Mouse (Mus musculus): ENCODE data around the gene Mefv.
"Not testable (repeated sequence)": the region's sequence is repeated elsewhere in the genome, so short reads cannot be mapped to it uniquely, and the experiment has no call there.

Mefv gene

DNA sequence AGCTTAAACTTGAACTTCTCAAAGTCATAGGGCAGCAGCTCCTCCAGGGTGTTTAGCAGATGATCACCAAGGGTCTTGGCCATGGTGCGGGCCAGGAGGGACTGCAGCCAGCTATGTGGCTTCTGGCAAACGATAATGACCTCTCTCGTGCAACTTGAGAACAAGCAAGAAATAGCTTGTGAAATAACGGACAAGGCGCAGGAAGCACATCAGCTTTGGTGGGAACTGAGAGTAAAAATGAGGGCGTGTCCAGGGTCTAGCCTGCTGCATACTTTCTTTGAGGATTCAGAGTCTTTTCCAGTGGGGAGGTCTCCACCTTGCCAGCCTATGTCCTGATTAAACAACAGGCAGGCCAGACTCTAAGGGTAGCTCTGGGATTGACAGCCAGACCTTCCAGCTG, at the start of gene Mefv:
Gene Mefv (minus strand): TSS at position 118 of the 400 bp plus-strand sequence.
- no peak for DNase-seq (ENCODE audit: low spot score in 2 of 2)

DNA sequence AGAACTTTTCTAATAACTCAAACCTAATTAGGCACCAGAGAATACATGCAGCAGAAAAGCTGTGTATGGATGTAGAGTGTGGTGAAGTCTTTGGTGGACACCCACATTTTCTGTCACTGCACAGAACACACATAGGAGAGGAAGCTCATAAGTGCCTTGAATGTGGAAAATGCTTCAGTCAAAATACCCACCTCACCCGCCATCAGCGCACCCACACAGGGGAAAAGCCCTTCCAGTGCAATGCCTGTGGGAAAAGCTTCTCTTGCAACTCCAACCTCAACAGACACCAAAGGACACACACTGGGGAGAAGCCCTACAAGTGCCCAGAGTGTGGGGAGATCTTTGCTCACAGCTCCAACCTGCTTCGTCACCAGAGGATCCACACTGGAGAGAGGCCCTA, 31.1 kb upstream of the Mefv start:
- no peak for DNase-seq (ENCODE audit: low spot score in 2 of 2)

DNA sequence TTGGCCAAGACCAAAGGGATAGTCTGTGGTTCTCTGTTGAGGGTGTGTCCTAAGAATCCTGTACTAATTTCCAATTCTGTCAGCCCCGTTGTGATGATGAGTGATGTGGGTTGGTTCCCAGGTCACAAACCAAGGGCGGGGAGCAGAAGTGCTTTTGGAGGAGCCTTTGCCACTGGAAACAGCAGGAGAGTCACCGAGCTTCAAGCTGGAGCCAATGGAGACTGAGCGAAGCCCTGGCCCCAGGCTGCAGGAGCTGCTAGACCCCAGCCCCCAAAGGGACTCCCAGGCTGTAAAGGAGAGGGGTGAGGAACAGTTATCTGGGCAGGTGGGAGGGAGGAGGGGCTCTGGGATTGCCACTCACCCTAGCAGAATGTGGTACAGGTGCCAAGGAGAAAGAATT, 27.8 kb upstream of the Mefv start:
- DNase-seq (ENCODE audit: low spot score in 2 of 2): no peak

DNA sequence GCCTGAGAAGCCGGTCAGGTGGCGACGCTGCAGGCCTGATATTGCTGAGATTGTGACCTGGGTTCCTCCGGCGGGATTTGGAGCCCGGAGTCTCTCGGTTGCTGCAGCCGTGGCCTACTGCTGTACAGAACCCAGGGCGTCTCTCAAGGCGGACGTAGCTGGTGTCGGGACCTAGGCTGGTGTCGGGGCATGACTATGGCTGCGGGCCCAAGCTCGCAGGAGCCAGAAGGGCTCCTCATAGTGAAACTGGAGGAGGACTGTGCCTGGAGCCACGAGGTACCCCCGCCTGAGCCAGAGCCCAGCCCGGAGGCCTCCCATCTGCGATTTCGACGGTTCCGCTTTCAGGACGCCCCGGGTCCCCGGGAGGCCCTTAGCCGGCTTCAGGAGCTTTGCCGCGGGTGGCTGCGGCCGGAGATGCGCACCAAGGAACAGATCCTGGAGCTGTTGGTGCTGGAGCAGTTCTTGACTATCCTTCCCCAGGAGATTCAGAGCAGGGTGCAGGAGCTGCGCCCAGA, 26.3 kb upstream of the Mefv start:
- DNase-seq (ENCODE audit: low spot score in 2 of 2): no peak

DNA sequence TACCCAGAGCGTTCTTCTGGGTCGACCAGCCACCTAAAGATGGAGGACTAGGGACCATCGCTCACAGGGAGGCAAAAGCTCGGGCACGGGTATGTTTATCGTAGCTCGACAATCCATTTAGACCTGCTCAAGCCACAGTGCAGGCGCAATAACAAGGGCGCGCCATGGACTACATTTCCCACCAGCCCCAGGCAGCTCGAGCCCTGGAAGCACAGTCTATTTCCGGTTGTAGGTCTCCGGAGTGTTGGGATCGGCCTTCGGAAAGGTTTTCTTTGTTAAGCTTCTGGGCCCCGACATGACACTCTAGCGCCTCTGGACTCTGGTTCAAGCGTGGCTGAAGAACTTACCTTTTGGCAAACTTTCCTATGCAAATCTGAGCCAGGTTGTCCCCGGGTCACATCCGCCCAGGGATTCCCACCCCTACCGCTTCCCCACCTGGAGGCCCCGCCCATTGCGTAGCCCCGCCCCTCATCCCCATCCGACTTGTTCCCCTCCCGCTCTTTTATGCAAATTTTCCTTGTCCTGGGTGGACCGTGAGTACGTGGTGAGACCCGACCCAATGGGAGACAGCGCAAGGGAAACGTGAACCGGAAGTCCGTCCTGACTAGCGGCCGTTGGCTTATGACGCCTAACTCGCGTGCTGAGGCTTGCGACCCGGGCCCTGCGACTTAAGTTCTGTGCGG, 25.7 kb upstream of the Mefv start, which contains the start of gene Zfp263:
Gene Zfp263 (plus strand): TSS at position 591 of the 683 bp plus-strand sequence.
- DNase-seq (ENCODE audit: low spot score in 2 of 2): peak; percentile 93 to 94

DNA sequence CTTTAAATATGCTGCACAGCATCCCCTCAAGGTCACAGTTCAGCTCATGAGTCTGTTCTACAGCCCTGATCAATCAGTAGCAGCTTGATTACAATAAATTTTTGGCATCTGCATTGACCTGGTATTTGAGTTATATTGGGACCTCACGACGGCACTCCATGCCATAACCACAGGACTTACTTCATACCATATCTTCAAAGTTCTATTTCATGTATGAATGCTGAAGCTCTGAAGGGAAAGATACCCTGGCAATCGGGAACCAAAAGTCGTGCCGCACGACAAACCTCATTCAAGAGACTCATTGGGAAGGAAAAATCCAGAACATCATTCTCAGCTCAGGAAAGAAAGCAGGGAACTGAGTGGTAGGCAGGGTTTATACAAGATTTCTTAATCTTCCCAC, 24.6 kb upstream of the Mefv start:
- no peak for DNase-seq (ENCODE audit: low spot score in 2 of 2)

DNA sequence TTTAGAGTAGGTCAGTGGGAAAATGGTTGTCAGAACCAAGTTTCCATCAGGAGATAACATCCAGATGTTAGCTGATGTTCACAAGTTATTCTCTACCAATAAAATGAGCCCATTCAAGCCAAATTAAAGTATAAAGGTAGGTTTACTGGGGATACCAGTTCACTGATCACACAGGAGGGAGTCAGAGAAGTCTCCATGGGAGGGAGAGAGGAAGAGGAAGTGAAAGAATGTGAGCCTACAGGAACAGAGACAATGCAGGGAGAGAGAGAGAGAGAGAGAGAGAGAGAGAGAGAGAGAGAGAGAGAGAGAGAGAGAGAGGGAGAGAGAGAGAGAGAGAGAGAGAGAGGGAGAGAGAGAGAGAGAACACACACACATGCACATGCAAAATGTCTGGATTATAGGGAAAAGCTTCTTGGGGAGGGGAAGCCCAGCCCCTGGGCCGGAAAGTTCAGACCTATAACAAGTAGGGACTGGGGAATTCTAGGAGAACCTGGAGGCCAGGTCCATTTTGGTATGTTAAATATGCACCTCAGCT, 15.4 kb upstream of the Mefv start:
- no peak for DNase-seq (ENCODE audit: low spot score in 2 of 2)

DNA sequence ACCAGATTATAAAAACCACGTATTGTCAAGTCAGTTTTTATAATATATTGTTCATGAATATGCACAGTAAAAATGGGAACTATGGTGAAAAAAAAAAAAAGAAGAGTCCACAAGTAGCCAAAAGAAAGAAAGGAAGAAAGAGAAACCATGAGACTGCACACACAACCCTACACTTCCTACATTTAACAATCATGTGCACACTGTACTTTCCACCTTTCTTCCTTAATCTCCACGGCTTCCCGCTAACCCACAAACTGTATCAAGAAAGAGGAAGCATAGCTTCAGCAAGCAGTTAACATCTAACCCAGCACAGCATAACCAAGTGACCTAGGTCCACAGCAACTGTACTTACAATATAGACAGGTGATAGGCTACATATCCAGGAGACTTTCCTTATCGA, 14.7 kb upstream of the Mefv start:
- DNase-seq (ENCODE audit: low spot score in 2 of 2): no peak

DNA sequence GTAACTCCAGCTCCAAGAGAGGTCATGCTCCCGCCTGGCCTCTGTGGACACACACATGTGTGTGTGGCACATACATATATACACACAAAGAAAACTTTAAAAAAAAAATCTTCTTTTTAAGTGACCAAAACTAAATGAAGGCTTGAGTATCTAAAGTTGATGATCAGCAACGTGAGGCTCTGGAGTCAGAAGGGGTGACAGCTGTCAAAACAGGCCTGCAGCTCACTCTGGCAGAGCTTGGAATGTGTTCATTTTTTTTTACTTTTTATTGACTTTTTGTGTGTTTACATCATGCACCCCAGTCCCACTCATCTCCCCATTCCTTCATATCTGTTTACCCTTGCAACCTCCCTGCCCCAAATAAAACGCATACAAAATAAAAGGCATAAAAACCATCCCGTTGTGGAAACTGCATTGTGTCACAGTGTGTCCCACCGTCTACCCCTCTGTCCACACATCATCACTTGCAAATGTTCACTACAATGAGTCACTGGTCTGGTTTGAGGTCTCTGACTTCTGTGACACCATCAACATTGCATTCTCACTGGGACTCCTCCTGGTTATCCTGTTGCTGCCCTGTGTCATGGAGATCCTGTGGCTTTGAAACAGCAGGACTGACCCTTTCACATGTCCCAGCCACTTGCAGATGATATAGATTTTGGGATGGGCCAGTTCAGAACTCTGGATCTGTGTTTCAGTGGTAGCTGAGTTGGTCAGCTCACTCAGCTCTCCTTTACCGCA, 10.3 kb upstream of the Mefv start:
- DNase-seq (ENCODE audit: low spot score in 2 of 2): no peak

DNA sequence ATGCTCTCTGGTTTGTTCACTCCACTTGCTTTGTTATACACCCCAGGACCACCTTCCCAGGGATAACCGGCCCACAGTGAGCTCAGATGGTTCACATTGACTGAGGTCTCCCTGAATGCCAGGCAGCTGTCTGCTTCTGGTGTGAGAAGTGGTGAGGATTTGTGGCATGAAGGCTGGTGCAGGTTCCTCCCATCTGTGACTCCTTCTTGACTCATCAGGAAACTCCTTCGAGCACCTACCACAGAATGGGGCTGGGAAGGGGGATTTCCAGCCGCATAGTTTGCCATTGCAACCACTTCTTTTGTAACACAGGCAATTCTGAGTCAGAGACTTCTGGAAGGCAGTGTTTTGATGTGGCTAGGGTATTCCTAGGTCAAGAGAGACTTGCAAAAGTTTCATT, 5.3 kb upstream of the Mefv start:
- DNase-seq (ENCODE audit: low spot score in 2 of 2): no peak

DNA sequence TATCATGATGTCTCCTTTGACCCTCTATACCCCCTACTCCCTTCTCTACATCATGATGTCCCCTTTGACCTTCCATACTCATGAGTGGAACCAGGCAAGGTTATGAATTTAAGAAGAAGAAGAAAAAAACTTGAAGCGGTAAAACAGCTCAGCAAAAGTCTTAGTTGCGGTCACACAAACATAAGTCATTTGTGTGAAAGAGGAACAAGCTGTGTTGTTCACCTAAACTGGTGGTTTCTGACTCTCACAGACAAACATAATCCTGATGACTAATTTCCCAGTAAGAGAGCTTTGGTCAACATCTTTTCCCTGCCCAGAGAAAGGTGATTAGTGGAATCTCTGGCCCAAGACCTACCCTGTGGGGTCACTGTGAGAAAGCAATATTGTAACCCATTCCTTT, 3.2 kb downstream of the Mefv start:
- no peak for DNase-seq (ENCODE audit: low spot score in 2 of 2)

DNA sequence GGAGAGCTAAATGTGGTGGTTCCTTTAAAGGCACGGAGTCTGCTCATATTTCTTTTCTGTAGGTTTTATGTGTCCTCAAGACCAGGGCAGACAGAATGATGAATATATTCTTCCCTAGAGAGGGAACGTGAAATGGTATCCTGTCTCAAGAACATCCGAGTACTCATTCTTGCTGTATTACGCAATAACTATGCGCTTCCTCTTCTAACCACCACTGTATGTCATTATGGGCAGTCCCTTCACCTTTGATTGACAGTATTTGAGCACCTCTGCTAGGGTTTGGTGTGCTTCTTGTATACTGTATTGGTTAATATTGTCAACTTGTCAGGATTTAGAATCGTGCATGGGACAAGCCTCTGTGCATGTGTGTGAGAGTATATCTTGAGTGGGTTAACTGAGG, 11.2 kb downstream of the Mefv start:
- no peak for DNase-seq (ENCODE audit: low spot score in 2 of 2)

DNA sequence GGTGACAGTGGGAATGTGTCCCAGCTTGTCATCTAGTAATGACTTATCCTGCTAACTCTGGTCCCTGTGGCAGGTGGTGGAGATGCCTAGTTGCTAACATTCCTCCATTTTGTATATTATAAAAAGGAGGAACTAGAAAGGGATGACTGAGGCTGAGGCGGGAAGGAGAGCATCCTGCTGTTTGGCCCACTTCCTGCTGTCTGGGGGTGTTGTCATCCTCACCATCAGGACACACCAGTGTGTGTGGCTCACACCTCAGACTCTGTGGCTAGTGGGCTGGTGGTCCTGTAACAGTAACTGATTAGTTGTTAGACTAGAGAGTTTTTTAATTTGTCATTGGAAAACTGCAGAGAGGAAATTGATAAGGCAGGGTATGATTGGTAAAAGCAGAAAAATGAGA, 17.0 kb downstream of the Mefv start:
- no peak for DNase-seq (ENCODE audit: low spot score in 2 of 2)

DNA sequence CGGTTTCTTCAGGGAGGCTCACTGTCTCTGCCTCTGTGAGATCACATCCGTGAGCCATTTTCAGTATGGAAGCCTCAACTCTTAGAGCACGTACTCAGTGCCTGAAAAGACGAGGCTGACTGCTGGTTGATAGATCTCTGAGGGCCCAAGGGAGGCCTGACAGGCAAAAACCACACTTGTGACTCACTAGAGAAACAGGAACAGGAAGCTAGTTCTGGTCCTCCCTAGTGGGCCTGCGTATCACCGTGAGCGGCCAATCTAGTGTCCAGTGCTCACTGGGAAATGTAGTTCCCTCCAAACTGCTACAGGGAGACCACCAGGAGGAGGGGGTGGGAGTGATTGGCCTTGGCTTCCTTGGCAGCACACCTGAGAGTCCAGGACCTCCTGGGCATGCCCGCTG, 18.6 kb downstream of the Mefv start:
- DNase-seq (ENCODE audit: low spot score in 2 of 2): no peak

DNA sequence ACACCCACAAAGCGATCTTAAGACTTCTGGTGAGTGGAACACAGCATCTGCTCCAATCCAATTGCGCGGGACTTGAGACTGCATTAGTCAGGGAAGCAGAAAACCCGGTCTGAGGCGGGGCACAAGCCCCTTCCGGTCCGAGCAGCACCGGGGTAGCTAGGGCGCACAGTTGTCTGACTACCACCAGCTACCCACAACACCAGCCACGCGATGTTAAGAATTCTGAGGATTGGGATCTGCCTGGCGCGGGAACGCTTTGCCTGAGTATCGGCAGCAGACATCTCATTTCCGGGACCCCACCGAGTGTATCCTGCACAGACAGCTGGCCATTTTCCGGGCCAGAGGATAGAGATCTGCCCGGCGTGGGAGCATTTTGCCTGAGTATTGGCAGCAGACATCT, 28.3 kb downstream of the Mefv start:
- DNase-seq (ENCODE audit: low spot score in 2 of 2): not testable (repeated sequence)

All from frontal cortex, postnatal 10 days (tissue).